Mouse (Mus musculus): ENCODE measurements around the gene Tenm2.

The Tenm2 gene

DNA sequence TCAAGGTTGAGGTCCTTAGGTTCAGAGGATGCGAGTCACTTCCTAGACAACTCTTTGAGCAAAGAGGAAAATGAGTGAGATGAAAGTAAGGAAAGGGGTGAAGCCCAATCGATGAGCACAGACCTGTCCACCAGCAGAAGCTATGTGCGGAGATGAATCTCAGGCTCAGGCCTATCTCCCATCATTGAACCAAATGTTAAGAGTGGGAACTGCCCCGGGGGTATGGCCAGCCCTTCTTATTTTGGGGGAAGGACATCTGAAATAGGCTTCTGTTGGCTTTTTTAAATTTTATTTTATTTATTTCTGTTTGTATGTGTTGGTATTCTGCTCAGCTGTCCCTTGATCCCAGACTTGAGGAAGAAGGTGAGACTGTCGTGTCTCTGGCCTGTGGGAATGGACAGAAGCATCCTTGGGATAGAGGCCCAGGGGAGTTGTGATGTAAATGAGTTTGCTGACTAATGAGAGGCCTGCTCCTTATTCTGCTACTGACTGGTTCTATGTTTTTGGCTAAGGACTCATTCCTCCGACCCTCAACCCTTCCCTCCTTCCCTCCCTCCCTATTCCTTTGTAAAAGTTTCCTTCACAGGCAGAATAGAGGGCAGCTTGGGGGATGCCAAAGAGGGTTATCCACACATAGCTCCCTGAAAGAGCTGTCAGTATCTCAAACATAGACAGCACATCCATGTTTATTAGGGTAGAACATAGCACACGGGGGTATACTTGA, 1011.9 kb downstream of the Tenm2 start:
- DNase-seq (ENCODE audit: low read depth in 1 of 2, low spot score in 2 of 2), result no peak

DNA sequence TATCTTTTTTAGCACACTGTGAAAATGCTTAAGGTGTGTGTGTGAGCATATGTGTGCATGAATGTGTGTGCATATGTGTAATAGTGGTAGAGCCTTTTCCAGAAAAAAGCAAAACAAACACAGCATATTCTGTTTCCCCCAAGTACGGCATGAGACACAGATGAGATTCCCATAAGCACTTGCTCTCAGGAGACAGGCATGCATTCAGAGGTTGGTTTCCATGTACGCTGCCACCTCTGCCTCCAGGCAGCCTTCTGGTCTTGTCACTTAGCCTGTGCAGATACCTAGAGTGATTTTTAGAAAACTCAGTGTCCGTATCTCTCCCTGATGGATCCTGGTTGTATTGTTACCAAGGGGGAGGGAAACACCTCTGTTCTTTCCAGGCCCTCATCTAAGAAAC, 1013.7 kb downstream of the Tenm2 start:
- DNase-seq (ENCODE audit: low read depth in 1 of 2, low spot score in 2 of 2), result no peak

DNA sequence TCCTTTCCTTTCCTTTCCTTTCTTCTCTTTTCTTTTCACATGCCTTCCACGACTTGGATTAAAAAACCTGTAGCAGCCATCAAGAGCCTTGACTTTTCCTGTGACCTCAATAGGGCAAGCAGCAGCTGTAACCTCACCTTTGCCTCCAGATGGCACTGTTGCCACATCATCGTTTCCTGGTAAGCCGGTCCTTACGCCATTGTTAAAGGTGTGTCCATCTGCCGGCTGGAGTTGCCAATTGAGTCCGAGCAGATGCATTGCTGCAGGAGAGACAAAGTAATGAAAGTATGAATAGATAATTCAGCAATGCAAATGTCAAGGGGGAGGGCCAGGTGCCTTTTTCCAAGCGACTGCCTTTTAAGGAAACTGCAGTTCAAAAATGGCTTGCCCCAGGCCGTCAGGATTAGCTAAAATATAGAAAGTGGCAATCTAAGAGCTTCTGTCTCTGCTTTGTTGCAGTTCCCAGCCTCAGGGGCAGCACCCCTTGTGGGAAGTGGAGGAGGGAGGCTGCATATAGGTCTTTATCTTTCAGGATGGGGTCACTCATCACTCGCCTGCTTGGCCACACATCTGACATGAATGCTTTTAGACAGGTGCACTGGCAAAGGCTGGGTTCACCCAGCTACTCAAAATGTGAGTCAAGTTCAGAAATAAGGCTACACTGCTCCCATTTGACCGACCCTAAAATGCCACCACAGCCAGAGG, 1014.3 kb downstream of the Tenm2 start:
- no peak for DNase-seq (ENCODE audit: low read depth in 1 of 2, low spot score in 2 of 2)

DNA sequence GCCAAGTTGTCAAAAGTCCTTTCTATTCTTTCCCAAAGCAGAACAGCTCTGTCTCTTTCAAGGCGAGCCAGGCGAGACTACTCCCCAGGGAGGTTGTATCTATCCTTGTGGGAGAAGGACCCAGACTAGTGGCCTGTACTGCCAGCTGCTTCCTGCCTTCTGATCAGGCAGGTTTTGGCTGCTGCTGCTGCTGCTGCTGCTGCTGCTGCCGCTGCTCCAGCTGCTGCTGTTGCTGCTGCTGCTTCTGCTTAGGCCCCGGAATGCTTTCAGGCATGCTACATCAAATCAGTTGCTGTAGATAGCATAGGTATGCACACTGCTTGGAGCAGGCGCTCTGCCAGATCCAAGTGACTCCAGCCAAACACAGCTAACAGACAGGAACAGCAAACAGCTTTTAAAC, 1015.1 kb downstream of the Tenm2 start:
- no peak for DNase-seq (ENCODE audit: low read depth in 1 of 2, low spot score in 2 of 2)

DNA sequence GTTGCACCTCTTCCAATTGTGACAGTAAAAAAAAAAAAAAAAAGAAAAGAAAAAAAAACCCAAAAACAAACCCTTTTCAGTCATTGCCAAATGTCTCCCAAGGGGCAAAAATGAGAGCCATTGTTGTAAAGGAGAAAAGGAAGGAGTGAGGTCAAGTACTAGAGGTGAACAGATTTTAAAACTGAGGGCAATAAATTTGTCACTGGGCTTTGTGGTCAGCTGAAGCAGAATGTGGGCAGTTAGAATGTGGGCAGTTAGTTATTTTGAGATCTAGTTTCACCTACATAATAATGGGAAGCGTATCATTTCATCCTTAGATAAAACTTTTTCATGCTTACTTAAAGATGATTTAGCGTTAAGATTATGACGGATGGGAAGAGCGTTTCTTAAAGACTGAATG, 1016.2 kb downstream of the Tenm2 start:
- no peak for DNase-seq (ENCODE audit: low read depth in 1 of 2, low spot score in 2 of 2)

DNA sequence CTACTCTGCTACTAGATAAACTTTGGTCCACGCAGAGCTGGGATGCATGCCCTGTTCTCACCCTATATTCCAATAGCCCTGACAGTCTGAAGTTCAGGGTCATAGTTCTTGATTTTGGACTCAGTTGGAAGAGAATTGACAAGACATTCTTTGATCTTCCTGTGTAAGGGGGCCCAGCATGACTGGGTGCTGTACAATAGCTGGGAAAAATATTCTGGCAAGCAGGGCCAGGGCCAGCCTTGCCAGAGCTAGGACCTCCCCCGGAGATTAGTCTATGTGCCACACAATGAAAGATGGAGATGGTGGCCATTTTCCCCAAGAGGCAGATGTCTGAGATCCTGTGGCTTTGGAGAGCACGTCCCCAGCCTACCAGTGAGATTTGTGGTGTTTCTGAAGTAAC, 1021.2 kb downstream of the Tenm2 start:
- DNase-seq (ENCODE audit: low read depth in 1 of 2, low spot score in 2 of 2), result no peak

DNA sequence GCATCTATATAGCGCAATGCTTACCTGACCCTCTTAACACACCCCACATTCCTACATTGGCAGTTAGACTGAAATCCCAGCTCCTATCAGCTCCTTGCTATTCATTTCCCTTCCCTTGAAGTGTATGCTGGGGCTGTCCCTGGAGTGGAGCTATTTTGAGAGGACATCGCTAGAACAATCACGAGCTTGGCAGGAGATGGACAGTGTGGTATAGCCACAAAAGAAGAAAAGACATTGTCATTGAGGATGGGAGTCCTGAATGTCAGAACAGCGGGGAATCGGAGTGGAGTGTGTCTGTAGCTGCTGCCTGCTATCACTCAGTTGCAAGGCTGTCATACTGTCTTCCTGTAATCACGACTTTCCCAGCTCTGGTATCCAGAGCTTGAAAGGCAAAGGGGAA, 1031.4 kb downstream of the Tenm2 start:
- no peak for DNase-seq (ENCODE audit: low read depth in 1 of 2, low spot score in 2 of 2)

DNA sequence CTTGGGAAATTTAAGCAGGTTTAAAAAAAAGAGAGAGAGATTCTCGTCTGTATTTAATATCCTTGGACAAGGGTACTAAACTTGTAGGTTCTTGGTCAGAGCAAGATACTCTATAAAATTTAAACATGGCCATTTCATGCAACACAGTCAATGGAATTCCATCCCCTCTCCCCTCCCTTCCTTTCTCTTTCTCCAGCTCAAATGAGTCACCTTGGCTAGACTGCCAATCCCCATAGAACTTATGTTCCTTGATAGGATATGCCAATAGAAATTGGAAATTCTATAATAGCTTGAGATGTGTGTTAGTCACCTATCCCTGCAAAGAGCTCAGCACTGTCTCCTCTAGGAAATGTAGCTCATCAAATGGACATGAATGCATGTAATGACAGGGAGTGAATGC, 1031.9 kb downstream of the Tenm2 start:
- no peak for DNase-seq (ENCODE audit: low read depth in 1 of 2, low spot score in 2 of 2)

DNA sequence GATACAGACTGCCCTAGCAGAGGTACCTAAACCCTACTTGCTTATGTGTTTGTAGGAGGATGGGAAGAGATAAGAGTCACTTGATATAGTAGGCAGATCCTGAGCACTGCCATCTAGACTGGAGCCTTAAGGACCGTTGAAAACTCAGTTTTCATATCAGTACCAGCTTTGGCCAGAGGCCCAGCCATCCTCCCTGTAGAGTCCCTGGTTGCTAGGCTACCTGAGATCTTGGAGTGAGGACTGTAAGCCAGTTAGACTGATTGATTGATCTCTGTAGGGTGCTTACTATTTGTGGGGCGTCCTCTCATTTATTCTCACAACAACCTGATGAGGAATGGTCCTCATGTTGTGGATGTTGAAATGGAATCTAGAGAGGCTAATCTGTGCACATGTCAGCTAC, 1041.4 kb downstream of the Tenm2 start:
- no peak for DNase-seq (ENCODE audit: low read depth in 1 of 2, low spot score in 2 of 2)

DNA sequence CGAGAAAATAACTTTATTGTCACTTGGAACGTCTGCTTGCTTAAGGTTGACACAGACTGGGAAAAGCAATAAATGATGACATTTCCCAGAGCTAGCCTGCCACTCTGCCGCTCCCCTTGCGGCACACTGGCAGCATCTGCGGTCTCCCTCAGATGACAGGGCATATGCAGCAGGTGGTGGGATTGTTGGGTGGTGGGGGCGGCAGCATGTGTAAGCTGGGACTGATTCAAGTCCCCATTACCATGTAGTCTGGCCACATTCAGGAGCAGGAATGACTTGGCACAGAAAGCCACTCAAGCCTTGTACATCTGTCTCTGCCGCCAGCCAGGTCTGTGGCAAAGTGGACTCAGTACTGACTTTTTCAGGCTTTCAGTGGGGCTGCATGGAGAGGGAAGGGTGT, 1059.7 kb downstream of the Tenm2 start:
- DNase-seq (ENCODE audit: low read depth in 1 of 2, low spot score in 2 of 2), result no peak

DNA sequence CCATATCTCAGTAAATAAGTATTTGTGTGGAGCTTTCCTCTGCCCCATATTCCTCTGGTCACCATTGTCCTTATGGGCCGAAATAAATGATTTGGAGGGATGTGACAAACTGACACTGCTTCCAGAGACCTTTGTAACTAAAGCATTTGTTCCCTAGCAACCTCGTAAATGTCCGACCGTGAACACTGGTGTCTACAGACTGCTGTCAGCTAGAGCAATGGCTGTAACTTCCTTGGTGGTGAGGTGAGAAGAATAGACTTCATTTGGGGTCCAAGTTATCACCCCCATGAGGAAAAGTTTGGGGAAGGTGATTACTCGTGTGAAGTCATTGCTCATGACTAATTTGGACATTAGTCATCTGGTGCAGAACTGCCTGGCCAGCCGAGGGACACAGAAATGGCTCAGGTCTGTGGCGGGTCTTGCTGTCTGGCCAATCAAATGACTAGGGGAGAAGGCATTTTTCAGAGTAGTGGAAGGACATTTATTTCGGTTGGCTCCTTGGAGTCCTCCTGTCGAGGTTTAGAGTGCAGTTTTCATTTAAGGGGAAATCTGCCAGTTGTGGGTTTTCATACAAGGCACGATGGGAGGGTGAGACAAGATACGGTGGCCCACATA, 1062.6 kb downstream of the Tenm2 start:
- DNase-seq (ENCODE audit: low read depth in 1 of 2, low spot score in 2 of 2), result no peak

DNA sequence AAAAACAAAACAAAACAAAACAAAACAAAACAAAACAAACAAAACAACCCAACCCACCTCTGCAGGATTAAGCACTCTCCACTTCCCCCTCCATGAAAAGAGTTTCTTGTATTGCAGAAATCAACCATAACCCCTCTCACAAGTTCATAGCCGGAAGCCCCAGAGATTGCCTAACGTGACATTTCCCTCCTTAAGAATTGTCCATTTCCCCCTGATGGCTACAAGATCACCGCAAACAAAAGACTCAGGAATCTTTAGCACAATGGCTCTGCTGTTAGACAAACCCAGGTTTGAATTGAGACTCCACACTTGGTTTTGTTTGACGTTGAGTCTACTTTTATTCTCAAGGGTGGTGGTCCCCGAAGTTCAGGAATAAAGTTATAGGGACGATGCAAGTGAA, 1063.2 kb downstream of the Tenm2 start:
- DNase-seq (ENCODE audit: low read depth in 1 of 2, low spot score in 2 of 2), result no peak

DNA sequence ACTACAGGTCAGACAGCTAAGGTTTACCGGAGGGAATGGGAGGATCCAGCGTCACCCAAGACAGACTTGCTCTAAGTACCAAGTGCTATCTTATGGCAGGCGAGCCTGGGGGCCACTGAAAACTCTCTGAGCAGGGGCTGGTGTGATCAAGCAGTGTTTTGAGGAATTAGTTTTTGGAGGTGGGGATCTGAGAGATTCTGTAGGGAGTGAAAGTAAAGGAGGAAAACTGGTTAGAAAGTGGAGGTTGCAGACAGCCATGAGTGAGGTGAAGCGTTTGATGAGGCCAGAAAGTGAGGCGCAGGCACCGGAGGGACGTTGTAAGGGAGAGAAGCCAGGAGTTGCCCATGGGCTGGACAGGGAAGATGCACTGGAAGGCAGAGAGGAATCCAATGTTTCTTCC, 1063.8 kb downstream of the Tenm2 start:
- no peak for DNase-seq (ENCODE audit: low read depth in 1 of 2, low spot score in 2 of 2)

DNA sequence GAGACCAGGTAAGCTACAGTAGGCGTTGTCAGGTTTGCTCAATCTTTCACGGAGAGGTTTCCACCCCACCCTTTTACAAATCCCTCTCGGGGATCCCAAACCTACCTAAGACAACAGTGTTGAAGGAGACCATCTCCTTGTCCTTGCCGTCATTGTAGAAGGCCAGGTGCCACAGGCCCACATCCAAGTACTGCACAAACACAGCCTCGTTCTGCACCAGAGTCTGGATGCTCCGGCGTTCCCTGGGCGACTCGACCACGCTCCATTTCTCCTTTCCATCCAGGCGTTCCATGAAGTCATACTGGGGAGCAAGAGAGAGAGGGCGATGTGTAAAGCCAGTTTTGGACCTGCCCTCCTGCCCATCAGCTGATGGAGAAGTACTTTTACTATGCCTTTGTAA, 1064.5 kb downstream of the Tenm2 start:
- DNase-seq (ENCODE audit: low read depth in 1 of 2, low spot score in 2 of 2), result no peak

DNA sequence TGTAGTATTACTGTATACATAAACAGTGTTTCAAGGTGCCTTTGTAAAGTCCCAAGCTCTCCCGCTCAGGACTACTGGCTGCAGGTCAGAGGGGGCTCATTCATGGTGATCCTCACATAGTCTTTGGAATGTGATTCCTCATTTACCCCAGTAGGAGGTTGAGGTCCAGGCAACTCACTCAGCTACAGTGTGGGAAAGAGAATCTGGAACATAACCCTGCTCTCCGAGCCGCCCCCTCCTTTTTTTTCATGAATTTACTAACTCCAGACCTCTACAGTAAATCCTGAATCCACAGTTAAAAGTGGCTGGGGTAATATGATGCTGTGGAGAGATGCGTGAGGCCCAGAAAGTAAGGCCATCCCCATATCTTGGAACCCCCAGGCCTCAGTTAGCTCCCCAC, 1066.0 kb downstream of the Tenm2 start:
- no peak for DNase-seq (ENCODE audit: low read depth in 1 of 2, low spot score in 2 of 2)

DNA sequence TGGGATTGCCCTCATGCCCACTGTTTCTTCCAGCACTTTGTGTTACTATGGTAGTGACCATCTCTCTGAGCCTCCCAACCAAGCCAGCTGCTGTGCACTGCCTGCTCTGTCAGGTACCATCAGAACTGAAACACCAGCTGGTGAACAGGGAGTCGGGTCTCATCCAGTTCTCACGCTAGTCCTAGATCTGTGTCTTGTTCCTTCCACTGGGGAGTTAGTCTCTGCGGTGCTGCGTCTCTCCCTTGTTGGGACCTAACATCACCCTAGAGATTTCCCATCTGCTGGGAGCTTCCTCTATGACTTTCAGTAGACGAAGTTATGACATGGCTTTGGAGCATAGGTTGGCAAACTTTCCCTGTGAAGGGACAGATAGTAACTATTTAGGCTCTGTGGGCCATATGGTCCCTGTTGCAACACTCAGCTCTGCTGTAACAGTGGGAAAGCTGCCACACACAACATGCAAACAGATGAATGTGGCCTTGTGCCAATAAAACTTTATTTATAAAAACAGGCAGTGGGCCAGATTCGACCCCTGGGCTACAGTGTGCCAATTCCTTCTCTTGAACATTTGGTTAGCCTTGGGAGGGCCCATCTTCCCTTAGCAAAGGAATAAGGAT, 1066.7 kb downstream of the Tenm2 start:
- DNase-seq (ENCODE audit: low read depth in 1 of 2, low spot score in 2 of 2), result no peak

DNA sequence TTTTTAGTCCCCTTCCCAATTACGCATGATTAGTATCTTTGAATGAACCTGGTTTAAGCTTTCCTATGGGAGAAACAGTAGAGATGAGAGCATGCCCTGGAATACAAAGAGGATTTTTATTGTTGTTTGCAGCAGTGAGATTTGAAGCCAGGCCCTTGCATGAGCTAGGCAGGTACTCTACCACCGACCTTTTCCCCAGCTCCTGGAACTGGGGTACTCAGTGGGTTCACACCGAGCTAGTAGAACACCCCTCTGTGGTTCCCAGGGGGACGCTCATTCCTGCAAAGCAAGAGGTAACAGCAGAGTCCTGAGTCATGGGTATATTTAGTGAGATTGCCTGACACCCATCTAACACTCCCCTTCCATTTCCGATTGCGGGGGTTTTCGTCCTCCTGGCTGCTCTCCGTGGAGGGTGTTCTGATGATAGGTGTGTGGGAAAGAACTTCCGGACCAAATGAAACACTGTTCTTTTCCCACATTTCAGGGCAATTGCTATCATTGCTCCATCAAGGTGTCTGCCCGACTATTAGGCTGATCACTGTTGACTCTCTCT, 1067.9 kb downstream of the Tenm2 start:
- no peak for DNase-seq (ENCODE audit: low read depth in 1 of 2, low spot score in 2 of 2)

DNA sequence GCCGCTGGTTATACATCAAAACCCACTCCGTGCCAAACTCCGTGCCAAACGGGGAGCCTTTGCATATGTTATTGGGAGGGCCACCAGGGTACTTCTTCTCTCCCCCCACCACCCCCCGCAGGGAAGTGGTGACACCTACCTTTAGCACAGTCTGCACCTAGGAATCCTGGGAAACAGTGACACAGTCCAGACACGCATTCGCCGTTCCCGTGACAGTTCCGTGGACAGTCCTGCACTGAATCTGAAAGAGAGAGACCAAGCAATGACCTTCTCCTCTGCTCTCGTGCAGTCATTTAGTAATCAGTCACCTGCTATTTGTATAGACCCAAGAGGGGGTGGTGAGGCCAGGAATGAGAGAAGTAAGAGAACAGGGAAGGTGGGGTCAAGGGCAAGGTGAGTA, 1072.2 kb downstream of the Tenm2 start:
- no peak for DNase-seq (ENCODE audit: low read depth in 1 of 2, low spot score in 2 of 2)

DNA sequence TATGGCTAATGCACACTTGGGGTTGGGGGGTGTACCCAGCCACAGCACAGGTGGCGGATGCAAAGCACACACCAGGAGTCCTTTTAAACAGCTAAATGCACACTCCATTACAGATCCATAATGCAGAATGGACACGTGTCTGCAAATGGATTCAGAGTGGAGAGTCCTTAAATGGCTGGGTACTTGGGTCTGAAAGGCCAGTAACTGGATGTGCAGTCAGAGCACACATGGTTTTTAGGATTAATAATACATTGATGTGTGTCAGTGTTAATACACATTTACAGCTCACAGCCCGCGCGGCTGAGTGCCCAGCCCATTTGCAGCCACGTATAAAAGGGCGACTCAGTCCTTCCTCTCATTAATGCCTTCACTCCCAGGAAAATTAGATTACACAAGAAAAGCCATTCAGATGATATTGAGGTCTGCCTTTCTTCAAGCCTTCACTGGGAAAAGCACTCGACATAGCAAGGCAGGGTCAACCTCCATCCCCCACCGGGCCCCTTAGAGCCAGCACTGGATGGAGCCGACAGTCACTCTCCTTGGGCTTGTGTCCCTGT, 1073.9 kb downstream of the Tenm2 start:
- no peak for DNase-seq (ENCODE audit: low read depth in 1 of 2, low spot score in 2 of 2)

DNA sequence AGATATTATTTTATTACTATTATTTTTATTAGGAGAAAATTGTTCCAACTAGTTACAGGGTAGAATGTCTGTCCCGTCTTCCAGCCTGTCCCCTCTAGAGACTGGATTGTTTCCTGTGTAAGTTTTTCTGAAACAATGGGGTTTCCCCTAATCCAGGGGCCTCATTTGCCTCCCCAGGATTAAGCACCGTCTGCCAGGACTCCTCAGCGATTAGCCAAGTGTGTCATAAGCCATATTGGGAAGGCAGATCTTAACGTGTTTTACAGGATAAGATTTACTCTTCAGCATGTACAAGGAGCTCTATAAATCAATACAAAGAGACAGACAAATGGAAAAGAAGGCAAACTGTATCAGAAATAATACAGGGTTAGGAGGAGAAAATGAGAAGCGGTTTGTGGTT, 1082.3 kb downstream of the Tenm2 start:
- DNase-seq (ENCODE audit: low read depth in 1 of 2, low spot score in 2 of 2), result no peak

DNA sequence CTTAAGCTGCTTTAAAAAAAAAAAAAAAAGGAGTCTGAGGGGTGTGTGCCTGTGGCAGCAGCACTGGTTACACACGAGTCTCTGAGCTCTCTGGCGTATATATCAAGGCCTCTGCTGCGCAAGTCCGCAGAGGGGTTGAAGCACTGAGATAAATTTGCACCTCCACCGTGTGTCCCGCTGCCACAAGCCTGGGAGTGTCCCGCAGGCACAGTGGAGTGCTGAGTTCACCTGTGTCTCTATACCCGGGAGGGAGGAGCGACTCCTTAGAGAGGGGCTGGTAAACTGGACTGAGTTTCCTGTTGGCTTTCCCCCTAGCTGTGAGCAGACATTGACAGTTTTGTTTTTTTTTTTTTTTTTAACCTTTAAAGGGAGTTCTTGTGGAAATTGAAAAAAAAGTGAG, 1082.8 kb downstream of the Tenm2 start:
- DNase-seq (ENCODE audit: low read depth in 1 of 2, low spot score in 2 of 2), result no peak

DNA sequence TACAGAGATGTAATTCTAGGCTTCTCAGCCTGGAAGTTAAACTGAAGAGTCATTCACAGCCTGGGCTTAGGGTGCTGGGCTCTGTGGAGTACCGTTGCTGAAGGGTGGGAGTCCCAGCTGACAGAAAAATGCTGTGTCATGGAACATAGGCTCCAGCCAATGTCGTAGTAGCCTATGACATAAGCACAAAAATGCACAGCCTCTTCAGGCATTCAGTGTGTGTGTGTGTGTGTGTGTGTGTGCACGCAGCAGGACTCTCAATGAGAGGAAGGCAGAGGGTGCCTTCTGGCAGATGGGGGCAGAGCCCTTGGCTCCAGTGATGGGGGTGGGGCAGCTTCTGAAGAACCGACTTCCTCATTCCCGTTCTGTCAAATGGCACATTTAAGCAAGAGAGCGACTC, 1083.5 kb downstream of the Tenm2 start:
- DNase-seq (ENCODE audit: low read depth in 1 of 2, low spot score in 2 of 2), result no peak

Measured in monocyte, adult 2 months (primary cell).